Mouse (Mus musculus) liver, embryonic 13.5 days (tissue): ENCODE results near the gene Gins2. TPM values are rescaled to one million over a fixed set of nuclear protein-coding genes. Genes with fewer than 3 reads are reported as not detected.

Experiments
- ATAC-seq: fragments of 200-750 bp; cut with Nextera tagmentation; 2 replicates; pipeline ENCODE4 v1.8.0; 2017; ENCODE audit warnings: low read depth, mild to moderate bottlenecking, moderate number of reproducible peaks, moderate library complexity
- DNase-seq: peaks from one replicate; pipeline ENCODE4 v3.0.0; 2022
- H3K27ac ChIP-seq: fragments of 300-500 bp; sonication (generic); 2 replicates; pipeline ENCODE4 v1.5.1; 2015; ENCODE audit warnings: moderate library complexity, mild to moderate bottlenecking, inconsistent platforms
- H3K27me3 ChIP-seq: fragments of 300-500 bp; sonication (generic); 2 replicates; pipeline ENCODE4 v1.6.1; 2015; ENCODE audit warnings: mild to moderate bottlenecking, inconsistent platforms
- H3K36me3 ChIP-seq: fragments of 300-500 bp; sonication (generic); 2 replicates; pipeline ENCODE4 v1.6.1; 2015; ENCODE audit warnings: mild to moderate bottlenecking, inconsistent platforms
- H3K4me1 ChIP-seq: fragments of 300-500 bp; sonication (generic); replicated peaks from 2 replicates; pipeline ENCODE4 v1.6.1; 2015; ENCODE audit warnings: inconsistent platforms
- H3K4me2 ChIP-seq: fragments of 300-500 bp; sonication (generic); 2 replicates; pipeline ENCODE4 v1.6.1; 2015; ENCODE audit warnings: inconsistent platforms, mild to moderate bottlenecking, moderate library complexity
- H3K4me3 ChIP-seq: fragments of 300-500 bp; sonication (generic); replicated peaks from 2 replicates; pipeline ENCODE4 v1.5.1; 2015; ENCODE audit warnings: mild to moderate bottlenecking, inconsistent platforms
- H3K9ac ChIP-seq: fragments of 300-500 bp; sonication (generic); 2 replicates; pipeline ENCODE4 v1.6.1; 2015; ENCODE audit warnings: mild to moderate bottlenecking, inconsistent platforms
- H3K9me3 ChIP-seq: fragments of 300-500 bp; sonication (generic); replicated peaks from 2 replicates; pipeline ENCODE4 v1.6.1; 2016; ENCODE audit warnings: inconsistent platforms
- WGBS: fragments of 180-500 bp; shearing (Covaris S2); methylation state at CpG from one replicate; pipeline ENCODE4 v1.1.7; 2015; ENCODE audit not compliant: insufficient replicate concordance; 5-methylcytosine and 5-hydroxymethylcytosine counted together
- polyA plus RNA-seq: library from polyadenylated mRNA; unstranded; fragments of >200 nt; fragmentation: Nextera tagmentation; extraction: Ambion mirVana; gene quantifications from 2 replicates; pipeline ENCODE4 v1.2.1, GENCODE M21; 2015

Gins2 gene
- polyA plus RNA-seq, 1 experiment from 2014 or later: 75.9 TPM

DNA sequence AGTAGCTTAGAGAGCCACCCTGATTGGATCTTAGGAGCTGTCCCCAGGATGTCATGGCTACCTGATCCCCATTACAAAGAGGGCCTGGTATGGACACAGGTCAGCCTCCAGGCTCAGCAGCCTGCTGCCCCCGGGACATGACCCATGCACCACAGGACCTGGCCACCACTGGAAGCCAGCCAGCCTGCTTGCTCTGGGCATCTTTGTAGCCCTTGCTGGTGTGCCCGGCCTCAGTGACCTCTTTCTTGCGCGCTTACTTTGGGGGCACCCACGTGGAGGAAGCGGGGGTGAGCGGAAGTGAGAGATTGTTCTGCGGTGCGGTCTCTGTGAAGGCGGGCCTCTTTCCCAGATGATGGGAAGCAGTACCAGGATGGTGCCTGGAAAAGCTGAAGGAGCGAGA lies 36.6 kb downstream of the Gins2 start:
- no peak overlapping the region for H3K9ac ChIP-seq
- DNase-seq (no peak), ATAC-seq (no peak)
- H3K27me3 ChIP-seq: no peaks in the 10 kb centered on the region
- H3K27ac ChIP-seq: no peak overlapping the region
- no peaks in the 10 kb centered on the region for H3K9me3 ChIP-seq
- H3K4me1 ChIP-seq: peaks cover 97% of the 10 kb centered on the region
- H3K4me3 ChIP-seq: no peak overlapping the region
- 91% methylated on average over 11 of the region's 11 CpGs for WGBS
- H3K4me2 ChIP-seq: no peak overlapping the region
- peaks cover 94% of the 10 kb centered on the region for H3K36me3 ChIP-seq

- 88% methylated on average over 3 of the region's 3 CpGs for WGBS
- Histone ChIP-seq H3K27me3 (no peaks in the 10 kb centered on the region), H3K9me3 (no peaks in the 10 kb centered on the region), H3K36me3 (peaks cover 89% of the 10 kb centered on the region), H3K27ac (no peak overlapping the region), H3K4me2 (no peak overlapping the region), H3K4me1 (peaks cover 97% of the 10 kb centered on the region), H3K4me3 (no peak overlapping the region), H3K9ac (no peak overlapping the region)
- DNase-seq (no peak), ATAC-seq (no peak)
These were observed 37.5 kb downstream of the Gins2 start for GRCm38 (mm10) chr8:120551677-120551980.

- Histone ChIP-seq H3K9ac (no peak overlapping the region), H3K4me3 (no peak overlapping the region), H3K36me3 (peaks cover 88% of the 10 kb centered on the region), H3K9me3 (no peaks in the 10 kb centered on the region), H3K27me3 (no peaks in the 10 kb centered on the region), H3K4me1 (peaks cover 97% of the 10 kb centered on the region), H3K4me2 (no peak overlapping the region), H3K27ac (no peak overlapping the region)
- ATAC-seq: no peak
- no peak for DNase-seq
- WGBS: 81% methylated on average over 11 of the region's 11 CpGs
These were observed 38.0 kb downstream of the Gins2 start for GRCm38 (mm10) chr8:120550937-120551676.

DNA sequence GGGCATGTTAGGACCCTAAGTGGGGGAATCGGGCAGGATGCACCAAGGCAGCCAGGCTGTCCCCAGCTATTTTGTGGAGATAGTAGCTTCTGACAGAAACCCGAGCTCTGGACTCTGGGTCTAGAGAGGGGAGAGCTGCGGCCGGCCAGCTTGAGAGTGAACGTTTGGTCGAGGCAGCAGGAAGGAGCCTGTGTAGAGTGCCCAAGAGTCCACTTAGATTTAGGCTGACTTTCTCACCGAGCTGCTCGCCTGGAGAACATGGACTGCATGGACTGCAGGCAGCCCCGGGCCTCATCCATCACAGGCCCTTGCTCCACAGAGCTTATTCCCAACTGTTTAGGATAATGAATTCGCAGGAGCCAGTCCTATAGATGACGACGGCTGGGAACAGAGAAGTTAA lies 38.7 kb downstream of the Gins2 start:
- H3K4me1 ChIP-seq: peaks cover 97% of the 10 kb centered on the region
- no peak overlapping the region for H3K4me2 ChIP-seq
- no peak overlapping the region for H3K9ac ChIP-seq
- H3K9me3 ChIP-seq: no peaks in the 10 kb centered on the region
- peaks cover 88% of the 10 kb centered on the region for H3K36me3 ChIP-seq
- DNase-seq (no peak), ATAC-seq (no peak)
- H3K4me3 ChIP-seq: no peak overlapping the region
- 63% methylated on average over 12 of the region's 12 CpGs for WGBS
- no peak overlapping the region for H3K27ac ChIP-seq
- no peaks in the 10 kb centered on the region for H3K27me3 ChIP-seq

DNA sequence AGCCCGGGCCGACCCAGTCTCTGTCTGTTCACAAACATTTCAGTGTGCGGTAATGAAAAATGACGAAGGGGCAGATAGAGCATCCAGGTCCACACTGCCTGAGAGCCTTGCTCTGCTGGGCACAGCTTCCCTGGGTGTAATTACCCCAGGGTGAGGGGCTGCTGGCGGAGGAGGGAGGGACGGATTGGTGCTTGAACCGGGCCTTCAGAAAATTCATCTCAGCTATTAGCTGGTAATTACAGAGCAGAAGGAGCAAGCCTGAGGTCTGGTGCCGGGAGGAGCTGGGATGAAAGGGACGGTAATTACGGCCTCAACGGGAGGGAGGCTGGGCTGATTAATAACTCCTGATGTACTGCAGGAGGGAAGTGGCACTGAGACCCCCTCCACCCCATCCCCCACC lies 39.2 kb downstream of the Gins2 start:
- no peak overlapping the region for H3K4me2 ChIP-seq
- H3K27ac ChIP-seq: no peak overlapping the region
- no peak overlapping the region for H3K4me3 ChIP-seq
- H3K4me1 ChIP-seq: peaks cover 97% of the 10 kb centered on the region
- ATAC-seq (no peak), DNase-seq (no peak)
- no peaks in the 10 kb centered on the region for H3K9me3 ChIP-seq
- H3K36me3 ChIP-seq: peaks cover 88% of the 10 kb centered on the region
- H3K9ac ChIP-seq: no peak overlapping the region; the same call in 1 of the 2 replicates
- WGBS: 60% methylated on average over 11 of the region's 11 CpGs
- no peaks in the 10 kb centered on the region for H3K27me3 ChIP-seq

DNA sequence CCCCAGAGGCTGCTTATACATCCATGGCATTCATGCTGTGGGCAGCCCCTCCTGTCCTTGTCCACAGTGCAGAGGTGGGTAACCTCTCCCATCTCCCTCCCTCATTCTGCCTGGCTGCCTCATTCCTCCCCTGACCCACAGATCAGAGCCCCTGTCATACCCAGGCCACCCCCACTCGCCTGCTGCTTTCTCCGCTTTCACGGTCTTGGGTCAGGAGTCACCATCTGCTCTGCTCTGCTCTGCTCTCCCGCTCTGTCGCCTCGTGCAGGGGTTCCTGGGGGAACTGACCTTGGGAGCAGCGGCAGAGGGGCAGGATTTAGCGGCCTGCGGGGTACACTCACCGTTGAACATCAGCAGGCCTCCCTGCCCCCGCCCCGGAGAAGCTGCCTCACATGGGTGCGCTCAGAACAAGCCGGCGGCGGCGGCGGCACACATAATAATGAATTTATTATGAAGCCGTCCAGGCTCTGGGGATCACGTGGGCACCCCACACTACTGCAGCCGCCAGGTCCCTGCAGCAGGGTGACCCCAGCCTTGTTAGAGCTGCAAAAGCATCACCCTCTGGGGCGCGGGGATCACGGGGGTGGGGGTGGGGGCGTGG lies 39.7 kb downstream of the Gins2 start:
- Histone ChIP-seq H3K4me3 (no peak overlapping the region), H3K4me1 (peaks cover 97% of the 10 kb centered on the region), H3K27me3 (no peaks in the 10 kb centered on the region), H3K9ac (peak overlapping the region; percentile 7; the same call in 1 of the 2 replicates), H3K36me3 (peaks cover 88% of the 10 kb centered on the region), H3K4me2 (no peak overlapping the region), H3K9me3 (no peaks in the 10 kb centered on the region), H3K27ac (no peak overlapping the region)
- 68% methylated on average over 25 of the region's 25 CpGs for WGBS
- ATAC-seq (no peak), DNase-seq (no peak)

GRCm38 (mm10) chr8:120548313-120548761 lies 40.8 kb downstream of the Gins2 start:
- no peaks in the 10 kb centered on the region for H3K27me3 ChIP-seq
- H3K9ac ChIP-seq: no peak overlapping the region
- 76% methylated on average over 16 of the region's 16 CpGs for WGBS
- H3K4me1 ChIP-seq: peaks cover 97% of the 10 kb centered on the region
- no peak overlapping the region for H3K4me3 ChIP-seq
- no peak for ATAC-seq
- H3K4me2 ChIP-seq: no peak overlapping the region
- no peak for DNase-seq
- H3K9me3 ChIP-seq: no peaks in the 10 kb centered on the region
- no peak overlapping the region for H3K27ac ChIP-seq
- peaks cover 77% of the 10 kb centered on the region for H3K36me3 ChIP-seq

DNA sequence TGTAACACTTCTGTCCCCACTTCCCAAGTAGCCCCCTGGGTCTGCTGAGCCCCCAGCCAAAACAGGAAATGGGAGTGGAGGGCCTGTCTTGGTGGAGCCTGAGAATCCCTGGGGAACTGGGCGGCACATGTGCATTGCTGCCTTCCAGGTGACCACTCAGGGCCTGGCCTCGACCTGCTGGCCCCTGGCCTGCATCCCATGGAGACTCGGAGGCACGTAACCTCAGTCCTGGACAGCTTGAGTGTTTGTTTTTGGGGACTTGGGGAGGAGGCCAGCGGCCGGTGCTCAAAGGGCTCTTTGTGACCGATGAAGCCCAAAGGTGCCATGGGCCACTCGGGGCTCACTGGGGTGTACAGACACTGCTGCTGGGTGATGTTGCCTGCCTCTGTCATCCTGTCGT lies 41.5 kb downstream of the Gins2 start:
- DNase-seq (no peak), ATAC-seq (no peak)
- Histone ChIP-seq H3K36me3 (peaks cover 73% of the 10 kb centered on the region), H3K4me1 (peaks cover 99% of the 10 kb centered on the region), H3K4me3 (no peak overlapping the region), H3K4me2 (no peak overlapping the region), H3K27ac (no peak overlapping the region), H3K27me3 (no peaks in the 10 kb centered on the region), H3K9me3 (no peaks in the 10 kb centered on the region), H3K9ac (no peak overlapping the region)
- WGBS: 68% methylated on average over 9 of the region's 9 CpGs

DNA sequence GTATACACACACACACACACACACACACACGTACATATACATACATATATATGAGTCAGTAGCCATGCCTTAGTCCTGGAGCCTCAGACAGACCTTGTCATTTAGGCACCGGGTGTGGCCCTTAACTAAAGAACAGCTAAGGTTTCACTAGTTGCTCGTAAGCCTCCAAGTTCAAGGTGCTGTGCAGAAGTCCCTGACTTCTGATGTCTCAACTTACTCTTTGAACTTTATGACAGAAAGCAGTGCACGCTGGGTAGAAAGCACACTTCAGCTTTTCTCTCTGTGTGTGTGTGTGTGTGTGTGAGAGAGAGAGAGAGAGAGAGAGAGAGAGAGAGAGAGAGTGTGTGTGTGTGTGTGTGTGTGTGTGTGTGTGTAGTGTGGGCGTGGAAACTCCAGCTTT lies 44.9 kb downstream of the Gins2 start:
- H3K9ac ChIP-seq: no peak overlapping the region
- peaks cover 46% of the 10 kb centered on the region for H3K36me3 ChIP-seq
- H3K27me3 ChIP-seq: no peaks in the 10 kb centered on the region
- 59% methylated on average over 5 of the region's 5 CpGs for WGBS
- 0 out of 2 replicates have a peak overlapping the region, but pooled peaks have one; percentile 43 for H3K27ac ChIP-seq
- H3K4me2 ChIP-seq: no peak overlapping the region
- no peak for ATAC-seq
- no peaks in the 10 kb centered on the region for H3K9me3 ChIP-seq
- peaks cover 99% of the 10 kb centered on the region for H3K4me1 ChIP-seq
- DNase-seq: no peak
- no peak overlapping the region for H3K4me3 ChIP-seq

- ATAC-seq: no peak
- Histone ChIP-seq H3K36me3 (peaks cover 41% of the 10 kb centered on the region), H3K9me3 (no peaks in the 10 kb centered on the region), H3K9ac (no peak overlapping the region), H3K4me1 (peaks cover 100% of the 10 kb centered on the region), H3K4me2 (0 out of 2 replicates have a peak overlapping the region, but pooled peaks have one; percentile 3), H3K27ac (peak overlapping the region; percentile 94), H3K27me3 (no peaks in the 10 kb centered on the region), H3K4me3 (no peak overlapping the region)
- 77% methylated on average over 8 of the region's 8 CpGs for WGBS
- DNase-seq: no peak
These were observed 45.6 kb downstream of the Gins2 start for GRCm38 (mm10) chr8:120543416-120544055.

DNA sequence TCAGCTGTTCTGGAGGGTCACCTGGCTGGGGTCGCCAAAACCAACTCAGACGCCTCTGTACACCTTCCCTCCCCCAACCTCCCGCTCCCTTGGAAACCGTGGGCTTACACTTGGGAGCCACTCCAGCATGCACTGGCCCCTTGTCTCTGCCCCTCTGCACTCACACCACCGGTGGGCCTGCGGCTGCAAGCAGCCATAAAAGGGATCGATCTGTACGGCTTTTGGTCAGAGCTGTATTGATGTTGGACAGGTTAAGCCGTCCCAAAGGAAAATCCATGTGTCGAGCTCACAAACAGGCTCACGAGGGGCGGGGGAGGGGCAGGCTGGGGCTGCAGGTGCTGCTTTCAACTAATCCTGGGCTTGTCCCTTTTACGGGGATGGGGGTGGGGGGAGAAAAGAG lies 46.1 kb downstream of the Gins2 start:
- WGBS: 59% methylated on average over 13 of the region's 13 CpGs
- no peak for DNase-seq
- Histone ChIP-seq H3K27ac (peak overlapping the region; percentile 94), H3K4me3 (no peak overlapping the region), H3K9me3 (no peaks in the 10 kb centered on the region), H3K27me3 (no peaks in the 10 kb centered on the region), H3K9ac (0 out of 2 replicates have a peak overlapping the region, but pooled peaks have one; percentile 17), H3K36me3 (peaks cover 36% of the 10 kb centered on the region), H3K4me2 (0 out of 2 replicates have a peak overlapping the region, but pooled peaks have one; percentile 3), H3K4me1 (peaks cover 100% of the 10 kb centered on the region)
- ATAC-seq: no peak
